Mouse (Mus musculus) kidney, embryonic 14.5 days (tissue): ENCODE measurements around the gene Pard6b. TPM values are rescaled to one million over a fixed set of nuclear protein-coding genes. Genes with fewer than 3 reads are reported as not detected.

Experiments
- ATAC-seq: fragments of 200-750 bp; cut with Nextera tagmentation; 2 replicates; pipeline ENCODE4 v1.8.0; 2017; ENCODE audit warnings: moderate number of reproducible peaks, mild to moderate bottlenecking, moderate TSS enrichment, moderate library complexity; ENCODE audit not compliant: low FRiP score, low TSS enrichment
- H3K27ac ChIP-seq: fragments of 300-500 bp; sonication (generic); 2 replicates; pipeline ENCODE4 v1.5.1; 2014; ENCODE audit warnings: low read depth, mild to moderate bottlenecking, low read length, moderate library complexity, mixed read lengths
- H3K27me3 ChIP-seq: fragments of 300-500 bp; sonication (generic); 2 replicates; pipeline ENCODE4 v1.6.1; 2014; ENCODE audit warnings: mild to moderate bottlenecking, low read length; ENCODE audit not compliant: control insufficient read depth, insufficient read depth
- H3K36me3 ChIP-seq: fragments of 300-500 bp; sonication (generic); 2 replicates; pipeline ENCODE4 v1.6.1; 2014; ENCODE audit warnings: low read length, mixed read lengths; ENCODE audit not compliant: control insufficient read depth, insufficient read depth
- H3K4me1 ChIP-seq: fragments of 300-500 bp; sonication (generic); 2 replicates; pipeline ENCODE4 v1.6.1; 2014; ENCODE audit warnings: low read length, mixed read lengths; ENCODE audit not compliant: control insufficient read depth, insufficient read depth
- H3K4me2 ChIP-seq: fragments of 300-500 bp; sonication (generic); replicated peaks from 2 replicates; pipeline ENCODE4 v1.6.1; 2014; ENCODE audit warnings: low read depth, mild to moderate bottlenecking, low read length
- H3K4me3 ChIP-seq: fragments of 300-500 bp; sonication (generic); 2 replicates; pipeline ENCODE4 v1.5.1; 2014; ENCODE audit warnings: mild to moderate bottlenecking, low read length
- H3K9ac ChIP-seq: fragments of 300-500 bp; sonication (generic); 2 replicates; pipeline ENCODE4 v1.6.1; 2014; ENCODE audit warnings: low read depth, mild to moderate bottlenecking, low read length, moderate library complexity
- H3K9me3 ChIP-seq: fragments of 300-500 bp; sonication (generic); 2 replicates; pipeline ENCODE4 v1.6.1; 2016; ENCODE audit warnings: low read length; ENCODE audit not compliant: control insufficient read depth
- WGBS: fragments of 180-500 bp; shearing (Covaris S2); extraction: QIAGEN DNeasy Blood & Tissue Kit; methylation state at CpG from one replicate; pipeline ENCODE4 v1.1.7; 2014; 5-methylcytosine and 5-hydroxymethylcytosine counted together
- polyA plus RNA-seq: library from polyadenylated mRNA; unstranded; fragments of >200 nt; fragmentation: Nextera tagmentation; extraction: Ambion mirVana; gene quantifications from 2 replicates; pipeline ENCODE4 v1.2.1, GENCODE M21; 2014

Gene Pard6b
- 9.7 and 22.0 TPM in 2 replicates for polyA plus RNA-seq

DNA sequence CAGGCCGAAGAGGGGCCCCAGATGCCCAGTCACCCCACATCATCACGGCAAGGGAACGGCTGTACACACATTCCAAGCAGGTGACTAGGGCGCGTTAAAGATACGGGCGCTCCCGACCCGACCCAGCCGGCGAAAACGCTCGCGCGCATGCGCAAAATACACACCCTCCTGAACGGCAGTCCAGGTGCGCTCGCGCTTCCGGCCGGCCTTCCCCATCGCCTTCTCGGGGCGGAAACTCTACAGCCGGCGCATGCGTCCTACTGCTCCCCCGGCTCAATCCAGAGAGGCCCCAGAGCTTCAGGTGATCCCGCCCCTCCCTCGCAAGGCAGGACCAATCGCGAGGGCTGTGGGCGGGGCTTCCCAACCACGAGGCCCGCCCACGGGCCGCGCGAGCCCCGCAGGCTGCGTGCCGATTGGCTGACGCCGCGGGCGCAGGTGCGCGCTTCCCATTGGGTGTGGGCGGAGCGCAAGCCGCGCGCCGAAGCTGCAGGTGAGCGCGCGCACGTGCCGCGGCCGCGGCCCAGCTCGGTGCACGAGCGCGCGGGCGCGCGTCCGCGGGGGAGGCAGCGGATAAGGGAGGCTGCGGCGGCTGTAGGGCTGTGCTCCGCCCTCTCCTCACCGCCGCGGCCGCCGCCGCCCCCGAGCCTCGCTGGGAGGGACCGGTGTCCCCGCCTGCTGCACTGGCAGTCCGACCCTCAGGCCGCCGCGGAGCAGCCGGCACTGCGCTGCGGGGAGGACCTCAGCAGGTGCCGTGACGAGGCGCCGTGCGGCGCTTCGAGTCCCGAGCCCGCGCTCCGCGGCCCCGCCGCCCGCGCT is at the start of gene Pard6b:
Pard6b (plus strand) TSS at position 574 of the 816 bp plus-strand sequence.
- H3K4me3 ChIP-seq, result peak within 1 kb of the TSS; percentile 70
- peaks cover 17% of the 10 kb centered on the region for H3K4me1 ChIP-seq
- H3K36me3 ChIP-seq, result no peaks in the 10 kb centered on the region
- H3K9ac ChIP-seq, result peak within 1 kb of the TSS; percentile 75
- H3K27ac ChIP-seq, result peak within 1 kb of the TSS; percentile 81
- WGBS, result under 1% methylated on average over 86 of the region's 110 CpGs
- no peaks in the 10 kb centered on the region for H3K9me3 ChIP-seq
- H3K27me3 ChIP-seq, result peaks cover 15% of the 10 kb centered on the region
- peak within 1 kb of the TSS; percentile 90 for H3K4me2 ChIP-seq
- peak; percentile 91 for ATAC-seq

DNA sequence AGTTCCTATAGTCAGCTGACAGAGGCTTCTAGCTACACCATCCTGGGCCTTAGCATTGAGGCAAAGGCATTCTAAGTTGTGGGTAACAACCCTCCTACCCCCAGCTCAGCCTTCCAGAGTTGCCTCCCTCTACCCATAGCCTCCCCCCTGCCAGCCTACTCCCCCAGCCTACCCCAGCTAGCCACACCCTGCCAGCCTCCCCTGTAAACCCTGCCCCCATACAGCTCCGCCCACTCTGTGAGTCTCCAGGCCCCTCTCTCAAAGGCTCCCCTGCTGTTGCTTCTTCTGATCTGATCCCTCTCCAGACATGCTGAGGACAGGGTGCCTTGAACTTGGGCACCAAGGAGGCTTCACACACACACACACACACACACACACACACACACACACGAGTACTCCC is 49.0 kb upstream of the Pard6b start:
- H3K4me1 ChIP-seq, result peaks cover 3% of the 10 kb centered on the region; the same call in 1 of the 2 replicates
- ATAC-seq, result no peak
- H3K36me3 ChIP-seq, result no peaks in the 10 kb centered on the region
- H3K27ac ChIP-seq, result no peak overlapping the region
- H3K27me3 ChIP-seq, result no peaks in the 10 kb centered on the region
- 79% methylated on average over 2 of the region's 2 CpGs for WGBS
- no peak overlapping the region for H3K4me3 ChIP-seq
- peaks cover 8% of the 10 kb centered on the region for H3K9me3 ChIP-seq
- no peak overlapping the region for H3K4me2 ChIP-seq
- no peak overlapping the region for H3K9ac ChIP-seq

GRCm38 (mm10) chr2:168033905-168034304 is 46.9 kb upstream of the Pard6b start:
- no peaks in the 10 kb centered on the region for H3K36me3 ChIP-seq
- H3K27ac ChIP-seq, result no peak overlapping the region
- H3K9me3 ChIP-seq, result peaks cover under 1% of the 10 kb centered on the region; the same call in 1 of the 2 replicates
- no peaks in the 10 kb centered on the region for H3K27me3 ChIP-seq
- H3K4me3 ChIP-seq, result no peak overlapping the region
- peaks cover 8% of the 10 kb centered on the region; the same call in 1 of the 2 replicates for H3K4me1 ChIP-seq
- ATAC-seq, result no peak
- 50% methylated on average over 10 of the region's 10 CpGs for WGBS
- H3K4me2 ChIP-seq, result no peak overlapping the region
- H3K9ac ChIP-seq, result no peak overlapping the region

DNA sequence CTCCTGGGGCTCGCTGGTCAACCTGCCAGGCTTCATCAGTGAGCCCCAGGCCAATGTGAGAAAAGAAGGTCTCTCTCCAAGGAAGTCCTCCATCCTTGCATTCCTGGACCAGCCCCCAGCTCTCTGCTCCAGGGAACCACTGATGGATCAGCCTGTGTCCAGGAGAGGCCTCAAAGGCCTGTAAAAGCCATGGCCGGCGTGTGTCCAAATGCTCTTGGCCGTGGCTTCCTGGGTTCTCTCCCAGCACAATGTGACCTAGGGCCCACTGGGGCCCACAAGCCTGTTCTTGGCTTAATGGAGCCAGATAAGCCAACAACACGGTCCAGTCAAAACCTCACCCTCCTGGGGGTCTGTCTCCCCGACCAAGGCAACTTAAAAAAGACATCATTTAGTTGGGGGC is 44.9 kb upstream of the Pard6b start:
- no peak for ATAC-seq
- H3K4me2 ChIP-seq, result no peak overlapping the region
- H3K4me3 ChIP-seq, result no peak overlapping the region
- no peaks in the 10 kb centered on the region for H3K9me3 ChIP-seq
- H3K4me1 ChIP-seq, result peaks cover 8% of the 10 kb centered on the region; the same call in 1 of the 2 replicates
- H3K27ac ChIP-seq, result no peak overlapping the region
- WGBS, result 92% methylated on average over 6 of the region's 6 CpGs
- no peaks in the 10 kb centered on the region for H3K27me3 ChIP-seq
- H3K36me3 ChIP-seq, result no peaks in the 10 kb centered on the region
- no peak overlapping the region for H3K9ac ChIP-seq

GRCm38 (mm10) chr2:168037063-168037462 is 43.7 kb upstream of the Pard6b start:
- Histone ChIP-seq H3K9me3 (no peaks in the 10 kb centered on the region), H3K27me3 (no peaks in the 10 kb centered on the region), H3K36me3 (no peaks in the 10 kb centered on the region), H3K27ac (no peak overlapping the region; the same call in 1 of the 2 replicates), H3K4me2 (no peak overlapping the region), H3K4me3 (no peak overlapping the region), H3K9ac (no peak overlapping the region), H3K4me1 (peaks cover 8% of the 10 kb centered on the region; the same call in 1 of the 2 replicates)
- 22% methylated on average over 3 of the region's 3 CpGs for WGBS
- ATAC-seq, result no peak

DNA sequence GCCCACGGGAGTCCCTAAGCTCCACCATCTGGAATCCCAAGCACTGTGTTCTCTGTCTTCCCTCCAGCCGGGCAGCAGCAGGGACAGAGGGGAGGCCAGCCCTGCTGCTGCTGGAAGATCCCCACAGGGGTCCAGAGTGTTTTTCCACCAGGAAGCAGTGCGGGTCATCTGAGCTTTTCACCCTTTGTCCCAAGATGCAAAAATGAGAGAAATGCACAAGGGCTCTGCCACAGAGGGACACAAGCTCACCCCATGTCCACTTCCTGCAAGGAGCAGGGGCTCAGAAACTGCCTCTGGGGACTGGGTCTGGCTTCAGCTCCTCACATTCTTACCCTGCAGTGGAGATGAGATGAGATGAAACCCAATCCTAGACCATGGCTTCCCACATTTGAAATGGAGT is 40.1 kb upstream of the Pard6b start:
- 55% methylated on average over 3 of the region's 3 CpGs for WGBS

GRCm38 (mm10) chr2:168042019-168042418 is 38.8 kb upstream of the Pard6b start:
- 73% methylated on average over 6 of the region's 6 CpGs for WGBS
- peaks cover 16% of the 10 kb centered on the region for H3K4me1 ChIP-seq

More for the DNA sequence above, 40.1 kb upstream of the Pard6b start:
- ATAC-seq, result no peak
- H3K4me3 ChIP-seq, result no peak overlapping the region
- no peaks in the 10 kb centered on the region for H3K9me3 ChIP-seq
- H3K27ac ChIP-seq, result no peak overlapping the region
- no peak overlapping the region for H3K9ac ChIP-seq
- H3K4me2 ChIP-seq, result no peak overlapping the region
- no peaks in the 10 kb centered on the region for H3K27me3 ChIP-seq
- H3K4me1 ChIP-seq, result peaks cover 16% of the 10 kb centered on the region
- no peaks in the 10 kb centered on the region for H3K36me3 ChIP-seq

DNA sequence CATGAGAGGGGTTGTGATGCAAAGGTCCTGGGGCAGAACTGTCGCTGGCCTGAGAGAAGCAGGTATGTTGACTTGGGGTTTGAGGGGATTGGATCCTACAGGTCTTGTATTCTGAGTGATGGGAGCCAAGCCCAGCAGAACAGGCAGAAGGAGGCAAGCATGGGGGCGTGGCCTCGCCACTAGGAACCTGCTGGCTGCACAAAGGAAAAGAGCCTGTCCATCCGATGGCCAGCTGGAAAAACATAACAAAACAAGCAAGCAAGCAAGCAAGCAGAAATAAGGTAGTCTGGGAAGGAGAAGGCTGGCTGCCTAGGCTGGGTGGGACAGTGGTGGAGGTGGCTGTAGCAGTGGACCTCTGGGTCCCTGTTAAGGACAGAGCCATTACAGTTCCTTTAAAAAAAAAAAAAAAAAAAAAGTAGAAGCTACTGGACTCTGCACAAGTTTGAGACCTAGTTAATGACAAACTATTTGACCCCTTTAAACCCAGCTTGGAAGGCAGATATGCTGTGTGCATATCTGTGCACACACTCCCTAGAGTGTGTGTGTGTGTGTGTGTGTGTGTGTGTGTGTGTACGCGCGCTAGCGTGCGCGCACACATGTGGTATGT is 36.0 kb upstream of the Pard6b start:
- Histone ChIP-seq H3K4me2 (no peak overlapping the region), H3K4me3 (no peak overlapping the region), H3K27me3 (no peaks in the 10 kb centered on the region; the same call in 1 of the 2 replicates), H3K27ac (peak overlapping the region; percentile 80), H3K9me3 (no peaks in the 10 kb centered on the region; the same call in 1 of the 2 replicates), H3K4me1 (peaks cover 20% of the 10 kb centered on the region), H3K9ac (no peak overlapping the region), H3K36me3 (no peaks in the 10 kb centered on the region)
- no peak for ATAC-seq
- 75% methylated on average over 10 of the region's 10 CpGs for WGBS

More at GRCm38 (mm10) chr2:168042019-168042418, 38.8 kb upstream of the Pard6b start:
- no peak overlapping the region for H3K4me2 ChIP-seq
- no peaks in the 10 kb centered on the region for H3K36me3 ChIP-seq
- no peak overlapping the region for H3K27ac ChIP-seq
- no peak overlapping the region for H3K9ac ChIP-seq
- no peaks in the 10 kb centered on the region; the same call in 1 of the 2 replicates for H3K9me3 ChIP-seq
- no peak overlapping the region for H3K4me3 ChIP-seq
- H3K27me3 ChIP-seq, result no peaks in the 10 kb centered on the region
- no peak for ATAC-seq

DNA sequence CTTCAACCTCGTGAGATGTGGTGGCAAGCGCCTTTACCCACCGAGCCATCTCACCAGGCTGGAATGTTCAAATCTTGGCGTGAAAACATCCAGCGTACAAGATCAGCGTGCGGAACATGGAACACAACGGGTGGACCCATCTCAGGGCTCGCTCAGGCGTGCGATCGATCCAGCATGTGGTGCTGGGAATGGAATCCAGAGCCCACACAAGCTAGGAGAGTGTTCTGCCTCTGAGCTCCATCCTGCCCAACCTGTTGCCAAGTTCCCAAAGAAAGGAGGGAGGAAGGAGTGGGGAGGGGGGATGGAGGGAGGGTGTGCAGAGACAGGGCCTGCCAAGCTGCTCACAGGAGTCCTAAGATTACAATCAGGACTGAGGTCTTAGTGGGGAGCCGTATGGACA is 35.4 kb upstream of the Pard6b start:
- Histone ChIP-seq H3K4me3 (no peak overlapping the region), H3K9me3 (no peaks in the 10 kb centered on the region; the same call in 1 of the 2 replicates), H3K4me1 (peaks cover 25% of the 10 kb centered on the region), H3K27me3 (no peaks in the 10 kb centered on the region; the same call in 1 of the 2 replicates), H3K9ac (no peak overlapping the region), H3K4me2 (no peak overlapping the region), H3K36me3 (no peaks in the 10 kb centered on the region), H3K27ac (peak overlapping the region; percentile 80)
- ATAC-seq, result peak; percentile 21; the same call in 1 of the 2 replicates
- 67% methylated on average over 13 of the region's 13 CpGs for WGBS
